Mouse (Mus musculus): Measurements from ENCODE around the gene Gria1. TPM values are rescaled to one million over a fixed set of nuclear protein-coding genes. Genes with fewer than 3 reads are reported as not detected.

The Gria1 gene
- total RNA-seq, 1 experiment, result 0.13 TPM

GRCm38 (mm10) chr11:57039306-57039705 is 28.1 kb downstream of the Gria1 start:
- in situ Hi-C loops (cut with MboI; ENCODE audit: low sequenced_read_pairs in 2 of 2, unreplicated experiment in 2 of 2), result no loop called here
- TF ChIP-seq ZC3H11A (IDR thresholded peaks at IDR 0.05; ENCODE audit: borderline replicate concordance, low read depth, low read length) (no peak), CHD2 (IDR thresholded peaks at IDR 0.05; ENCODE audit: low read depth, low read length) (no peak), MAFK (IDR thresholded peaks at IDR 0.05; ENCODE audit: insufficient read depth, low read depth, low read length) (no peak), HCFC1 (IDR thresholded peaks at IDR 0.05; ENCODE audit: borderline replicate concordance, insufficient read depth, low read length) (no peak), ZNF384 (IDR thresholded peaks at IDR 0.05; ENCODE audit: low read depth, low read length) (no peak)
- H3K4me1 ChIP-seq (ENCODE audit: control insufficient read depth in 2 of 2, insufficient read depth in 2 of 2, low read length in 2 of 2, poor library complexity in 1 of 2), result peaks cover 0 to 6% of the 10 kb centered on the region in 2 experiments; a peak in 1 of 4 replicates
- H3K4me3 ChIP-seq (ENCODE audit: insufficient read depth in 1 of 2, low read depth in 1 of 2, low read length in 2 of 2, poor library complexity in 1 of 2, severe bottlenecking in 1 of 2), result no peak overlapping the region
- no peak for DNase-seq (ENCODE audit: low read depth, low spot score)
- H3K9me3 ChIP-seq (ENCODE audit: control insufficient read depth, insufficient read depth, low read depth, low read length), result no peaks in the 10 kb centered on the region
- no peaks in the 10 kb centered on the region for H3K36me3 ChIP-seq (ENCODE audit: control insufficient read depth, insufficient read depth, low read length, poor library complexity, severe bottlenecking)
- no peak overlapping the region for H3K27ac ChIP-seq (ENCODE audit: insufficient read depth, low read depth, low read length, poor library complexity, severe bottlenecking)
- no peak overlapping the region for H3K9ac ChIP-seq (ENCODE audit: insufficient read depth, low read depth, low read length, poor library complexity, severe bottlenecking)

- H3K4me3 ChIP-seq (ENCODE audit: insufficient read depth in 1 of 2, low read depth in 1 of 2, low read length in 2 of 2, poor library complexity in 1 of 2, severe bottlenecking in 1 of 2), result no peak overlapping the region
- TF ChIP-seq MAFK (IDR thresholded peaks at IDR 0.05; ENCODE audit: insufficient read depth, low read depth, low read length), result no peak
- H3K4me1 ChIP-seq (ENCODE audit: control insufficient read depth in 2 of 2, insufficient read depth in 2 of 2, low read length in 2 of 2, poor library complexity in 1 of 2), result peaks cover 0 to 6% of the 10 kb centered on the region in 2 experiments; a peak in 1 of 4 replicates
- no peaks in the 10 kb centered on the region for H3K9me3 ChIP-seq (ENCODE audit: control insufficient read depth, insufficient read depth, low read depth, low read length)
- H3K27ac ChIP-seq (ENCODE audit: insufficient read depth, low read depth, low read length, poor library complexity, severe bottlenecking), result no peak overlapping the region
- no peak for DNase-seq (ENCODE audit: low read depth, low spot score)
- H3K36me3 ChIP-seq (ENCODE audit: control insufficient read depth, insufficient read depth, low read length, poor library complexity, severe bottlenecking), result no peaks in the 10 kb centered on the region
- in situ Hi-C loops (cut with MboI; ENCODE audit: low sequenced_read_pairs in 2 of 2, unreplicated experiment in 2 of 2), result no loop called here
- H3K9ac ChIP-seq (ENCODE audit: insufficient read depth, low read depth, low read length, poor library complexity, severe bottlenecking), result no peak overlapping the region
Observed at GRCm38 (mm10) chr11:57042057-57042456, 30.9 kb downstream of the Gria1 start.

GRCm38 (mm10) chr11:57044146-57044545 is 33.0 kb downstream of the Gria1 start:
- H3K36me3 ChIP-seq (ENCODE audit: control insufficient read depth, insufficient read depth, low read length, poor library complexity, severe bottlenecking), result no peaks in the 10 kb centered on the region
- no peak for DNase-seq (ENCODE audit: low read depth, low spot score)
- TF ChIP-seq HCFC1 (IDR thresholded peaks at IDR 0.05; ENCODE audit: borderline replicate concordance, insufficient read depth, low read length), result no peak
- no peak for TF ChIP-seq MAFK (IDR thresholded peaks at IDR 0.05; ENCODE audit: insufficient read depth, low read depth, low read length)
- no peak for TF ChIP-seq CHD2 (IDR thresholded peaks at IDR 0.05; ENCODE audit: low read depth, low read length)
- no peak for TF ChIP-seq ZNF384 (IDR thresholded peaks at IDR 0.05; ENCODE audit: low read depth, low read length)
- no peak for TF ChIP-seq ZC3H11A (IDR thresholded peaks at IDR 0.05; ENCODE audit: borderline replicate concordance, low read depth, low read length)
- in situ Hi-C loops (cut with MboI; ENCODE audit: low sequenced_read_pairs in 2 of 2, unreplicated experiment in 2 of 2), result no loop called here
- no peaks in the 10 kb centered on the region for H3K9me3 ChIP-seq (ENCODE audit: control insufficient read depth, insufficient read depth, low read depth, low read length)
- H3K4me1 ChIP-seq (ENCODE audit: control insufficient read depth in 2 of 2, insufficient read depth in 2 of 2, low read length in 2 of 2, poor library complexity in 1 of 2), result peaks cover 0 to 6% of the 10 kb centered on the region in 2 experiments; a peak in 1 of 4 replicates
- no peak overlapping the region for H3K4me3 ChIP-seq (ENCODE audit: insufficient read depth in 1 of 2, low read depth in 1 of 2, low read length in 2 of 2, poor library complexity in 1 of 2, severe bottlenecking in 1 of 2)
- no peak overlapping the region for H3K9ac ChIP-seq (ENCODE audit: insufficient read depth, low read depth, low read length, poor library complexity, severe bottlenecking)
- H3K27ac ChIP-seq (ENCODE audit: insufficient read depth, low read depth, low read length, poor library complexity, severe bottlenecking), result no peak overlapping the region

GRCm38 (mm10) chr11:57051666-57052562 is 40.7 kb downstream of the Gria1 start:
- no peak for TF ChIP-seq CHD2 (IDR thresholded peaks at IDR 0.05; ENCODE audit: low read depth, low read length)
- TF ChIP-seq MAFK (IDR thresholded peaks at IDR 0.05; ENCODE audit: insufficient read depth, low read depth, low read length), result no peak
- no peak for TF ChIP-seq HCFC1 (IDR thresholded peaks at IDR 0.05; ENCODE audit: borderline replicate concordance, insufficient read depth, low read length)
- no peak for TF ChIP-seq ZC3H11A (IDR thresholded peaks at IDR 0.05; ENCODE audit: borderline replicate concordance, low read depth, low read length)
- TF ChIP-seq ZNF384 (IDR thresholded peaks at IDR 0.05; ENCODE audit: low read depth, low read length), result no peak
- Histone ChIP-seq H3K4me3 (ENCODE audit: insufficient read depth in 1 of 2, low read depth in 1 of 2, low read length in 2 of 2, poor library complexity in 1 of 2, severe bottlenecking in 1 of 2) (no peak overlapping the region), H3K9ac (ENCODE audit: insufficient read depth, low read depth, low read length, poor library complexity, severe bottlenecking) (no peak overlapping the region), H3K36me3 (ENCODE audit: control insufficient read depth, insufficient read depth, low read length, poor library complexity, severe bottlenecking) (no peaks in the 10 kb centered on the region), H3K4me1 (ENCODE audit: control insufficient read depth in 2 of 2, insufficient read depth in 2 of 2, low read length in 2 of 2, poor library complexity in 1 of 2) (no peaks in the 10 kb centered on the region), H3K27ac (ENCODE audit: insufficient read depth, low read depth, low read length, poor library complexity, severe bottlenecking) (no peak overlapping the region), H3K9me3 (ENCODE audit: control insufficient read depth, insufficient read depth, low read depth, low read length) (no peaks in the 10 kb centered on the region)
- in situ Hi-C loops (cut with MboI; ENCODE audit: low sequenced_read_pairs in 2 of 2, unreplicated experiment in 2 of 2), result no loop called here
- DNase-seq (ENCODE audit: low read depth, low spot score), result no peak

All from ES-E14 (cell line).